Mouse (Mus musculus): ENCODE data around the gene Nmnat2. TPM values are rescaled to one million over a fixed set of nuclear protein-coding genes. Genes with fewer than 3 reads are reported as not detected.

Nmnat2 gene
- 69.7 and 70.6 TPM in 2 replicates for polyA plus RNA-seq (2014; fragmentation: Nextera tagmentation; extraction: Ambion mirVana)

DNA sequence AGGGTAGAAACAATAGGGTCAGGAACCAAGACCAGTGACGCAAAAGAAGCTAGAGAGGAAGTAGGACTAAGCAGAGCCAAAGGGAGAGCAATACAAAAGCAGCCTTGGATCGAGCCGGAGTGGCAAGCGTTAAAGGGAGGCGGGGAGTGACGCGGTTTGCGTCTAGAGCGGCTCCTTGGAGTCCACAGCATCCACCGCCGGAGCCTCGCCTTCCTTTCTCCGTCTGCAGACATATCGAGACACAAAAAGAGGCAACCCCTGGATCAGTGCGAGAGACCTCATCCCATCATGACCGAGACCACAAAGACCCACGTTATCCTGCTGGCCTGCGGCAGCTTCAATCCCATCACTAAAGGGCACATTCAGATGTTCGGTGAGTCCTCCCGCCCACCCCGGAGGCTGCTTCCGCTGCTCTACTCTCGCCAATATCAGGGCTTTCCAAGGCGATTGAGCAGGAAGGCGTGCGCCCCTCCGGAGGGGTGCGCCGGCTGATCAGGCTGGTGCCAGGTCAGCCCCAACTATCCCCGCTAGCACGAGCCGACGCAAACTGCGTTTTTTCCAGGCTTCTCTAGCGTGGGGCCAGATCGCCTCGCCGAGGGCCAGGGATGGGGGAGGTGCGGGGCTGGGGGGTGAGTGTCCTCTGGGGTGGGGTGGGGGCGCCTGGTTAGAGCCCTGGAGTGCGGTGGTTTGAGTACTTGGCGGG lies at the start of gene Nmnat2:
TSS of gene Nmnat2 (plus strand) at position 173 of the 703 bp plus-strand sequence.
- Histone ChIP-seq H3K9me3 (replicated peaks; ENCODE audit: control insufficient read depth, low read length) (no peaks in the 10 kb centered on the region), H3K4me1 (ENCODE audit: control insufficient read depth, insufficient read depth, low read length) (peaks cover 5% of the 10 kb centered on the region), H3K27me3 (replicated peaks; ENCODE audit: control insufficient read depth, insufficient read depth, low read length) (peaks cover 7% of the 10 kb centered on the region; the same call in 1 of the 2 replicates), H3K36me3 (ENCODE audit: control insufficient read depth, insufficient read depth, low read length) (no peaks in the 10 kb centered on the region), H3K9ac (ENCODE audit: low read length) (peak within 1 kb of the TSS; percentile 72), H3K4me2 (ENCODE audit: low read length) (peak within 1 kb of the TSS; percentile 84), H3K27ac (ENCODE audit: low read depth, low read length) (peak within 1 kb of the TSS; percentile 82), H3K4me3 (ENCODE audit: low read depth, low read length) (peak within 1 kb of the TSS; percentile 60)
- under 1% methylated on average over 42 of the region's 42 CpGs for WGBS
- DNase-seq (ENCODE audit: low spot score) (peak; percentile 88), ATAC-seq (peak; percentile 92)

GRCm38 (mm10) chr1:152913483-152914460 lies 41.0 kb upstream of the Nmnat2 start:
- Histone ChIP-seq H3K27me3 (replicated peaks; ENCODE audit: control insufficient read depth, insufficient read depth, low read length) (no peaks in the 10 kb centered on the region), H3K9me3 (replicated peaks; ENCODE audit: control insufficient read depth, low read length) (no peaks in the 10 kb centered on the region), H3K27ac (ENCODE audit: low read depth, low read length) (no peak overlapping the region), H3K4me2 (ENCODE audit: low read length) (no peak overlapping the region), H3K9ac (ENCODE audit: low read length) (no peak overlapping the region), H3K4me3 (ENCODE audit: low read depth, low read length) (no peak overlapping the region), H3K36me3 (ENCODE audit: control insufficient read depth, insufficient read depth, low read length) (no peaks in the 10 kb centered on the region), H3K4me1 (ENCODE audit: control insufficient read depth, insufficient read depth, low read length) (peaks cover 2% of the 10 kb centered on the region; the same call in 1 of the 2 replicates)
- peak; percentile 13 for DNase-seq (ENCODE audit: low spot score)
- WGBS = 84% methylated on average over 6 of the region's 6 CpGs
- no peak for ATAC-seq

DNA sequence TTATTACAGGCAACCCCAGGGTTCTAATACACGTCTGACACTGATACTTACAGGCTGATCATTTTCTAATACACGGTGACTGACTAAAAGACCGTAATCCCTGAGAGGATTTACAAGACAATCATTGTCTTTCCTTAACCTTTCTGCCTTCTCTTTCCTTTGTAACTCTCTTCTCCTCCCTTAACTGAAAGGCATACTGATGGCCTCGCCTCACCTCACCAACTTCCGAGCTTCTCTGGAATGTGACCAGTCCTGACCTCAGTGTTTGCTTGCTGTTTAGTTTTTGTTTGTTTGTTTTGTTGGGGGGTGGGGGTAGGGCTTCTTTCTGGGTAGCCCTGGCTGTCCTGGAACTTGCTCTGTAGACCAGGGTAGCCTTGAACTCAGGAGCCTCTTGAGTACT lies 39.0 kb upstream of the Nmnat2 start:
- Histone ChIP-seq H3K4me1 (ENCODE audit: control insufficient read depth, insufficient read depth, low read length) (peaks cover 2% of the 10 kb centered on the region; the same call in 1 of the 2 replicates), H3K9me3 (replicated peaks; ENCODE audit: control insufficient read depth, low read length) (no peaks in the 10 kb centered on the region), H3K36me3 (ENCODE audit: control insufficient read depth, insufficient read depth, low read length) (no peaks in the 10 kb centered on the region), H3K9ac (ENCODE audit: low read length) (no peak overlapping the region), H3K27me3 (replicated peaks; ENCODE audit: control insufficient read depth, insufficient read depth, low read length) (no peaks in the 10 kb centered on the region), H3K4me2 (ENCODE audit: low read length) (no peak overlapping the region), H3K27ac (ENCODE audit: low read depth, low read length) (no peak overlapping the region), H3K4me3 (ENCODE audit: low read depth, low read length) (no peak overlapping the region)
- DNase-seq (ENCODE audit: low spot score) (no peak), ATAC-seq (no peak)
- WGBS = 37% methylated on average over 5 of the region's 5 CpGs

DNA sequence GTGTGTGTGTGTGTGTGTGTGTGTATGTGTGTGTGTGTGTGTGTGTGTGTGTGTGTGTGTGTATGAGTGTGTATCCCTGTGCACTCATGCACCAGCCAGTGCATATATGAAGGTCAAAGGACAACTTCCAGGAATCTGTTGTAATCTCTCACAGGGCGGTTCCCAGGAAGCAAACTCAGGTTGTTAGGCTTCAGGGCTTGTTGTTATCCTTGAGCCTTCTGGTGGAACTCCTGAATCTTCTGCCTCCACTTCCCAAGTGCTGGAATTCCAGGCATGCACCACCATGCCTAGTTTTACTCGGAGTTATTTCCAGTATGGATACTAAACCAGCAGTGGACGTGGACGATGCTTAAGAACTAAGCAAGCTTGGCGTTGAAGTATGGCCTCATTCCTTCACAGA lies 37.9 kb upstream of the Nmnat2 start:
- WGBS = 90% methylated on average over 5 of the region's 5 CpGs
- Histone ChIP-seq H3K36me3 (ENCODE audit: control insufficient read depth, insufficient read depth, low read length) (no peaks in the 10 kb centered on the region), H3K4me2 (ENCODE audit: low read length) (no peak overlapping the region), H3K27me3 (replicated peaks; ENCODE audit: control insufficient read depth, insufficient read depth, low read length) (no peaks in the 10 kb centered on the region), H3K4me3 (ENCODE audit: low read depth, low read length) (no peak overlapping the region), H3K27ac (ENCODE audit: low read depth, low read length) (no peak overlapping the region), H3K4me1 (ENCODE audit: control insufficient read depth, insufficient read depth, low read length) (peaks cover 2% of the 10 kb centered on the region; the same call in 1 of the 2 replicates), H3K9me3 (replicated peaks; ENCODE audit: control insufficient read depth, low read length) (no peaks in the 10 kb centered on the region), H3K9ac (ENCODE audit: low read length) (no peak overlapping the region)
- no peak for ATAC-seq
- DNase-seq (ENCODE audit: low spot score) = no peak

DNA sequence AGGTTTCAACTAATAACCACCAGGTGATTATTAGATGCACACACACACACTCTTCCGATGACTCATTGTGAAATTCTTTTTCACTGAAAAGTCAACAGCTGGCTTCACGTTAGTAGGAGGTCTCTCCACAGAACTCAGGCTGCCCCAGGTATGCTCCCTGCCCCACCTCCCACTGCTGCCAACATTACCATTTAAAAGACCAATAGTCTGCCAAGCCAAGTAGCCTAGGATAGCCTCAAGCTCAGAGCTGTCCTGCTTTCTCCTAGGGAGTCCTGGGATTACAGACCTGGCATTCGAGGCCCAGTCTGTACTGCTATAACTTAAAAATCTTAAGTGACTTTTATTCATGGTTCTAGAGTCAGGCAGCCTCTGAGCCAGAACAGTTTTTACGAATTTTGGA lies 37.2 kb upstream of the Nmnat2 start:
- no peak for ATAC-seq
- Histone ChIP-seq H3K4me3 (ENCODE audit: low read depth, low read length) (no peak overlapping the region), H3K4me1 (ENCODE audit: control insufficient read depth, insufficient read depth, low read length) (peaks cover 2% of the 10 kb centered on the region; the same call in 1 of the 2 replicates), H3K9ac (ENCODE audit: low read length) (no peak overlapping the region), H3K4me2 (ENCODE audit: low read length) (no peak overlapping the region), H3K36me3 (ENCODE audit: control insufficient read depth, insufficient read depth, low read length) (no peaks in the 10 kb centered on the region), H3K27me3 (replicated peaks; ENCODE audit: control insufficient read depth, insufficient read depth, low read length) (no peaks in the 10 kb centered on the region), H3K27ac (ENCODE audit: low read depth, low read length) (no peak overlapping the region), H3K9me3 (replicated peaks; ENCODE audit: control insufficient read depth, low read length) (no peaks in the 10 kb centered on the region)
- DNase-seq (ENCODE audit: low spot score) = no peak
- 74% methylated on average over 4 of the region's 4 CpGs for WGBS

DNA sequence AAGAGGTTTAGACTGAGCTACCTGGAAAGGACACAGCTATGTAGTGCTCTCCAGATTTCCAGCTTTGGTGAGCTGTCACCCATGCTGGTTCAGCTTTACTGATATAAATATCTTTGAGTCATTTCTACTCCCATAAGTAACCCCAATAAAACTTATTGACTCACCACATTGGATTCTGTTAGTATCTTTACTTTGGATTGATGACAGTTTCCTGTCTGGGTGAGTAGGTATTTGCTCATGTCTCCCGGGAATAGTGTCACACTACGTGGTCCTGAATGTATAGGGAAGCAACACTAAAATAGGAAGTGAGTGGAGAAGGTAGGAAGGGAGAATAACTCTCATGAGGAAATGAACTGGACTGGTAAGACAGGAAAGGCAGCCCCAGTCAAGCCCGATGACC lies 33.0 kb upstream of the Nmnat2 start:
- H3K4me3 ChIP-seq (ENCODE audit: low read depth, low read length) = no peak overlapping the region
- no peaks in the 10 kb centered on the region for H3K9me3 ChIP-seq (replicated peaks; ENCODE audit: control insufficient read depth, low read length)
- H3K4me2 ChIP-seq (ENCODE audit: low read length) = no peak overlapping the region
- ATAC-seq (no peak), DNase-seq (ENCODE audit: low spot score) (no peak)
- H3K9ac ChIP-seq (ENCODE audit: low read length) = no peak overlapping the region
- no peaks in the 10 kb centered on the region for H3K27me3 ChIP-seq (replicated peaks; ENCODE audit: control insufficient read depth, insufficient read depth, low read length)
- 88% methylated on average over 3 of the region's 3 CpGs for WGBS
- H3K4me1 ChIP-seq (ENCODE audit: control insufficient read depth, insufficient read depth, low read length) = no peaks in the 10 kb centered on the region
- no peak overlapping the region for H3K27ac ChIP-seq (ENCODE audit: low read depth, low read length)
- no peaks in the 10 kb centered on the region for H3K36me3 ChIP-seq (ENCODE audit: control insufficient read depth, insufficient read depth, low read length)

DNA sequence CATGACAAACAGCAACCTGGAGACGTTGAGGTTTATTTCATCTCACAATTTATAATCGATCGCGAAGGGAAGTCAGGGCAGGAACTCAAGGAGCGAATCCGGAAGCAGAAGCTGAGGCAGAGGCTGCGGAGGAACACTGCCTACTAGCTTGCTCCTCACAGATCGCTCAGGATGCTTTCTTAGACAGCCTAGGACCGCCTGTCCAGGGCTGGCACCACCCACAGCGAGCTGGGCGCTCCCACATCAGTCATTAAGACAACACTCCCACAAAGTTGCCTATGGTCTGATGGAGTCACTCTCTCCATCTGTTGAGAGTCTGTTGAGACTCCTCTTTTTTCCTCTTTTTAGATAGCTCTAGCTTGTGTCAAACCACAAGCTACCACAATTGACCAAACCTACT lies 20.8 kb upstream of the Nmnat2 start:
- DNase-seq (ENCODE audit: low spot score) = no peak
- ATAC-seq = no peak
- Histone ChIP-seq H3K9ac (ENCODE audit: low read length) (no peak overlapping the region), H3K4me1 (ENCODE audit: control insufficient read depth, insufficient read depth, low read length) (no peaks in the 10 kb centered on the region), H3K4me2 (ENCODE audit: low read length) (no peak overlapping the region), H3K27ac (ENCODE audit: low read depth, low read length) (no peak overlapping the region), H3K36me3 (ENCODE audit: control insufficient read depth, insufficient read depth, low read length) (no peaks in the 10 kb centered on the region), H3K4me3 (ENCODE audit: low read depth, low read length) (no peak overlapping the region), H3K9me3 (replicated peaks; ENCODE audit: control insufficient read depth, low read length) (no peaks in the 10 kb centered on the region), H3K27me3 (replicated peaks; ENCODE audit: control insufficient read depth, insufficient read depth, low read length) (no peaks in the 10 kb centered on the region)
- WGBS = 62% methylated on average over 11 of the region's 11 CpGs

- DNase-seq (ENCODE audit: low spot score) = peak; percentile 21
- no peak overlapping the region for H3K4me3 ChIP-seq (ENCODE audit: low read depth, low read length)
- no peaks in the 10 kb centered on the region for H3K36me3 ChIP-seq (ENCODE audit: control insufficient read depth, insufficient read depth, low read length)
- no peak for ATAC-seq
- H3K27ac ChIP-seq (ENCODE audit: low read depth, low read length) = no peak overlapping the region
- 57% methylated on average over 6 of the region's 6 CpGs for WGBS
- no peaks in the 10 kb centered on the region for H3K9me3 ChIP-seq (replicated peaks; ENCODE audit: control insufficient read depth, low read length)
- no peak overlapping the region for H3K4me2 ChIP-seq (ENCODE audit: low read length)
- no peaks in the 10 kb centered on the region for H3K4me1 ChIP-seq (ENCODE audit: control insufficient read depth, insufficient read depth, low read length)
- H3K9ac ChIP-seq (ENCODE audit: low read length) = no peak overlapping the region
- no peaks in the 10 kb centered on the region for H3K27me3 ChIP-seq (replicated peaks; ENCODE audit: control insufficient read depth, insufficient read depth, low read length)
These were observed 19.3 kb upstream of the Nmnat2 start for GRCm38 (mm10) chr1:152935476-152935875.

All from forebrain, embryonic 14.5 days (tissue).